Mouse (Mus musculus): ENCODE measurements around the gene Gm10721.
"Not testable (repeated sequence)": the region's sequence is repeated elsewhere in the genome, so short reads cannot be mapped to it uniquely, and the experiment has no call there.

GRCm38 (mm10) chr9:3038161-3038560 is 25.2 kb downstream of the Gm10721 start:
- not testable (repeated sequence) for TF ChIP-seq CTCF, EP300 (IDR thresholded peaks at IDR 0.05; ENCODE audit: low read depth)
